Mouse (Mus musculus) MEL (cell line): ENCODE results near the gene E330021D16Rik.

Source experiments
- GATA1 ChIP-seq: IDR thresholded peaks from 2 replicates; pipeline ENCODE4 v1.6.1; 2011; ENCODE audit warnings: low read depth, low read length, improper control_type of control experiment
- MAFK ChIP-seq: IDR thresholded peaks from 2 replicates; pipeline ENCODE4 v1.6.1; 2011; ENCODE audit warnings: low read depth, mild to moderate bottlenecking, low read length, improper control_type of control experiment, borderline replicate concordance

GRCm38 (mm10) chr6:136463491-136463890 lies 48.1 kb upstream of the E330021D16Rik start:
- no peak for TF ChIP-seq MAFK
- TF ChIP-seq GATA1 = no peak
